Mouse (Mus musculus): ENCODE measurements around the gene Map3k9.

The Map3k9 gene

DNA sequence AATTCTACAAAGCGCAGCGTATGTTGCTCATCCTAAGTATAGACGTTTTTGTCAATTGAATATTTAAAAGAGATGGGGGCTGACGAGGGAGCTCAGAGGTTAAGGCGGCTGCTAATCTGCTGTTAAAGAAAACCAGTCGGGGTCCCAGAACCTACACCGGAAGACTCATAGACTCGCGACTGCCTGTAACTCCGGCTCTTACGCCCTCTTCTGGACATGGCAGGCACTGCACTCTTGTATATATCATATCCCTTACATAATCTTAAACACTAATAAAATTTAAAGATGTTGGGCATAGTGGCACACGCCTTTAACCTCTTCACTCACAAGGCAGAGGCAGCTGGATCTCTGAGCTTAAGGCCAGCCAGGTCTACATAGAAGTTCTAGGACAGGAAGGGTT, 6.3 kb upstream of the Map3k9 start:
- DNase-seq (ENCODE audit: low spot score in 2 of 2): no peak

GRCm38 (mm10) chr12:81783301-81783700, 2.3 kb upstream of the Map3k9 start:
- DNase-seq (ENCODE audit: low spot score in 2 of 2): no peak

DNA sequence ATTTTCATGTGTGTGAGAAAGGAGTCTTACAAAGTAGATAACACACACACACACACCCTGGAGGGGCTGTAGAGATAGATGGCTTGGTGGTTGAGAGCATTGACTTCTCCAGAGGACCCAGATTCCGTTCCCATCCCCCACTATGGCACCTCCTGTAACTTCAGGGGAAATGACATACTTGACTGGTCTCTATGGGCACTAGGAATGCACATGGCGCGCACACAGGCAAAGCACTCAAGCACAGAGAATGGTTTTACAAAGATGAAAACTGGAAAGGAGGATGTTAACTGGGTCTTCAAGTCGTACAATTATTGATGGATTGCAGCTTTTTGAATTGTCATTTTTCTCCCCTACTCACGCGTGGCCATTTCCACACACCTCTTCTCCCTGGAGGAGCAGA, 1.6 kb upstream of the Map3k9 start:
- DNase-seq (ENCODE audit: low spot score in 2 of 2): no peak

DNA sequence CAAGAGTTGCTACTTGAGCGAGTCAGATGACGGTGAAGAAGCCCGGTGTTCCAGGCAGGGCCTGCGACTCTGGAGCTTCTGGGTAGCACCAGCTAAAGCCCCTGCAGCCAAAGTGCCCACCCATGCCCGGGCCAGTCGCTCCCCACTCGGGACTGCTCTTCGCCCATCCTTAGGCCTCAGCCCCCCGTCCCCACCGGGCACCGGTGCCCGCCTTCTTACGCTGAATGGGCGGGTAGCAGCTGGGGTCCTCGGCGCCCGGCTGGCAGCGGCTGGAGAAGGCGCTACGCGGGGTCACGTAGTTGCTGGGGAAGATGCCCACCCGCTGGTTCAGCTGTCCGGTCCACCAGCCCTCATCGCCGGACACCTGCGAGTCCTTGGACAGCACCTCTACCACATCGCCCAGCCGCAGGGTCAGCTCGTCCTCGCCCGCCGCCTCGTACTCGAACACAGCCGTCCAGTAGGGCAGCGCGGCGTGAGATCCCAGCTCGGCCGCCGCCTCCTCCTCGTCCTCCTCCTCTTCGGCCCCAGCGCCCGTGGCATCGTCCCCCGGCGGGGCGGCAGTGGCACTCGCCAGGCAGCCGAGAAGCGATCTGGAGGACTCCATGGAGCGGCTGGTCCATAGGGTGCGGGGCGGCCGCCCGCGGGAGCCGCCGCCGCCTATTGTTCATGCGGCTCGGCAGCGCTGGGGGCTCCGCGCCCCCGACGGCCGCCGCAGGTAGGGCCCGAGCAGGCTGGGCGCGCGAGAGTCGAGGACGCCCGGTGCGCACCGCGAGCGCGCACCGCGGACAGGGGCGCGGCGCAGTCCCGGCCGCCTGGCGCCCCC, 493 bp downstream of the Map3k9 start:
- no peak for DNase-seq (ENCODE audit: low spot score in 2 of 2)

DNA sequence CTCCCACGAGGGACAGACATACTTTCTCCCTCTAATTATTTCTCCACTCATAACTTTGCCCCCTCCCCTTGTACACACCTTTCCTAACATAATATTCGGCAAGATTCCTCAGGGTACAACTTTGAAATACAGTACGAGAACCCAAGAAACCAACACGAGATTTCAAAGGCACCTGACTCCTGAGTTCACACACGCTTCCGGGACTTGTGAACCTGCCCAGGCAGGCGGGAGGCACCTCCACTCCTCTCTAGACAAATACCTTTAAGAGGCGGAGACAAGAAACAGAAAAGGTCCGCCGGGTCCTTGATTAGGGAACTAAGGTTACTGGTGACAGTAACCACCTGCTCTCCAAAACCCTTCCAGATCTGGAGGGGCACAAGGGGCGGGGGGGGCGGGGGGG, 1.1 kb downstream of the Map3k9 start:
- no peak for DNase-seq (ENCODE audit: low spot score in 2 of 2)

DNA sequence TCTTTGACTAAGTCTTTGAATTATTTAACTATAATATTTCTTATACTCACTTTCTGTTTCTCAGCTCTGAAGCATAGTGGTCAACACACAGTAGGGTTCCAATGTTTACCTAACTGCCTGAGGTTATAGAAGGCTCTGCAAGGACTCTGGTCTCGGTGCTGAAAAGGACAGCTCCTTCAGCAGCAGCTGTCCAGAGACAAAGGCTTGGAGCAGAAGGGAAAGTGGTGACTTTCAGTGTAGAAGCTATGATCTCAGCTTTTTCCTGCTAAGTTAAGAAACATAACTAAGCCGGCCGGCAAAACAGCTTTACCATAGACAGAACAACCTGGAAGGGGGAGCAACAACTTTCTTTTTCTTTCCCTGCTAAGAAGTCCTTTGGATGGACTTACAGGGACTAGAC, 4.8 kb downstream of the Map3k9 start:
- DNase-seq (ENCODE audit: low spot score in 2 of 2): no peak

- no peak for DNase-seq (ENCODE audit: low spot score in 2 of 2)
Measured at GRCm38 (mm10) chr12:81775641-81776040, 5.3 kb downstream of the Map3k9 start.

GRCm38 (mm10) chr12:81774186-81774585, 6.8 kb downstream of the Map3k9 start:
- DNase-seq (ENCODE audit: low spot score in 2 of 2): no peak

DNA sequence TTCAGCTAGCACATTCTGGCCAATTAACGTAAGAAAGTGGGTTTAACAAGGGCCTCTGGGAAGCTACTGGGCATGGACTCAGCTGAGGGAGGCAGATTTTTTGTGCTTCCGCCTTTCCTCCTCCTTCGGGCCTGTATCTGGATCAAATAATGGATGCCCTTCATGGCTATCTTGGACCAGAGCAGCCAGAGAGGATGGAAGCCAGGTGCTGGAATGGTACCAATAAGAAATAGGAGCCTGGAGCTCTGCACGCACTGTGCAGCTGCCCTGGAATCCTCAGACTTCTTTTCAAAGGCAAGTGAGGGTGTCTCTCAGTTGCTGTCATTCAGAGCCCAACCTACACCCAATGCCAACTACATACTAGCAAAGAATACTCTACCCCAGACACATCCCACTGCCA, 11.5 kb downstream of the Map3k9 start:
- no peak for DNase-seq (ENCODE audit: low spot score in 2 of 2)

GRCm38 (mm10) chr12:81765386-81765785, 15.6 kb downstream of the Map3k9 start:
- DNase-seq (ENCODE audit: low spot score in 2 of 2): no peak

DNA sequence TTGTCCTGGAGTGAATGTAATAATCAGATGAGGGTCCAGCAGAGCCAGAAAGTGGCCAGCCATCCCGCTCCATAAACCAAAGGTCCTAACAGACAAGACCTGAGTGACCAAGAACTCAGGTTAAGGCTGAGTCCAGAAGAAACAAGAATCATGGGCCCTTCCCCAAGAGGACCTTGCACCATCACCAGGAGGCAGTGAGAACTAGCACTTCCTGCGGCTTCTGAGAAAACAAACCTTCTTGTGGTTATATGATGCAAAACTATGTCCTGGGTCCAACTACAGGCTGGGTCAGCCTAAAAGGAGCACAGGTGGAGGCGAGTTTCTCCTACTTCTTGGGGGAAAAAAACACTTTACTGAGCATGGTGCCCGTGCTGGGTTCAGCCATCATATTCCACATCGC, 16.6 kb downstream of the Map3k9 start:
- no peak for DNase-seq (ENCODE audit: low spot score in 2 of 2)

- no peak for DNase-seq (ENCODE audit: low spot score in 2 of 2)
Measured at GRCm38 (mm10) chr12:81754651-81755050, 26.3 kb downstream of the Map3k9 start.

- DNase-seq (ENCODE audit: low spot score in 2 of 2): no peak
Measured at GRCm38 (mm10) chr12:81751116-81751515, 29.9 kb downstream of the Map3k9 start.

- no peak for DNase-seq (ENCODE audit: low spot score in 2 of 2)
Measured at GRCm38 (mm10) chr12:81748918-81749317, 32.1 kb downstream of the Map3k9 start.

DNA sequence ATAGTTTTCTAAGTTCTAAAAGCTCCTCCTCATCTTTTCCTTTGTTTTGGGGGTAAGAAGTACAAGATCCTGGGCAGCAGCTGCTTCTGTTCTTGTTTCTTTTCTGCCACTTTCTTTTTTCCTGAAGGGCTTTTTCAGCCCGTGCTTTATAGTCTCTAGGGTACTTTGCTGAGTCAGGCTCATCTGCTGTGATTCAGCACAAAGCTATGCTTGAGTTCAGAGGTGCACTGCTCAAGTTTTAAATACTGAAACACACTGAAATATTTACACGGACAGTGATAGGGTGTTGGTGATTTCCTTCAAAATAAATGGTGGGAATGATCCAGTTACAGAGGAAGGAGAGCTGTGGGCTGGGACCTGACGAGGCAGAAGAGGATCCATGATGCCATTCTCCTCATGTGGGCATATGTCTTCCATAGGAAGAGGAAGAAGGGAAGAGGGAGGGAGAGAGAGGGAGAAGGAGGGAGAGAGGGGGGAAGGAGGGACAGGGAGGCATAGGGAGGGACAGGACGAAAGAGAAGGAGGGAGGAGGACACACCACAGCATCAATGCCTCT, 32.9 kb downstream of the Map3k9 start:
- DNase-seq (ENCODE audit: low spot score in 2 of 2): no peak

DNA sequence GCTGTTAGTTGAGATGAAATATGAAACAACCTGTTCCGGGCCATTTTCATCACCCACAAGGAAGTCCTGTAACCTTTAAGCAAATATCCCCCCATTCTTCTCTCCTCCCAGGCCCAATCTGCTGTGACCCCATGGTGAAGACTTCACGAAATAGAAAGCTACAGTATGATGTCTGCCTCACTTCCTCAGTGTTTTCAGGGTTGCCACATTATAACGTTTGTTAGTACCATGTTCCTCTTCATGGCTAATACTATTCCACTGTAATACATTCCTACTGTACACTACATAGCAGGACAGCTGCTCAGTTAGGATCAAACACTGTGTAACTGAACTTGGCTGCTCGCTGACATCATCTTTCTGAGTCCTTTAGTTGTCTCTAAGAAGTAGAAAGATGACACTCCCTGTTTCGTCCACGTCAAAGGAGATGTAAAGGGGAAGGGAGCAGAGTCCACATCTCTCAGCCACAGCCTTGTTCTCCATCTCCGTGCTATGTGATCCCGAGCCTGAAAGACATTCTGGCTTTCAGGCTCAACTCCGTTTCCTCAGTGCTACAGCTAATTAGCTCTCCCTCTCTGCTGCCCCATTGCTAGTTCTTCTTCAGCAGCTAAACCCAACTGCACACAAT, 34.5 kb downstream of the Map3k9 start:
- DNase-seq (ENCODE audit: low spot score in 2 of 2): no peak

DNA sequence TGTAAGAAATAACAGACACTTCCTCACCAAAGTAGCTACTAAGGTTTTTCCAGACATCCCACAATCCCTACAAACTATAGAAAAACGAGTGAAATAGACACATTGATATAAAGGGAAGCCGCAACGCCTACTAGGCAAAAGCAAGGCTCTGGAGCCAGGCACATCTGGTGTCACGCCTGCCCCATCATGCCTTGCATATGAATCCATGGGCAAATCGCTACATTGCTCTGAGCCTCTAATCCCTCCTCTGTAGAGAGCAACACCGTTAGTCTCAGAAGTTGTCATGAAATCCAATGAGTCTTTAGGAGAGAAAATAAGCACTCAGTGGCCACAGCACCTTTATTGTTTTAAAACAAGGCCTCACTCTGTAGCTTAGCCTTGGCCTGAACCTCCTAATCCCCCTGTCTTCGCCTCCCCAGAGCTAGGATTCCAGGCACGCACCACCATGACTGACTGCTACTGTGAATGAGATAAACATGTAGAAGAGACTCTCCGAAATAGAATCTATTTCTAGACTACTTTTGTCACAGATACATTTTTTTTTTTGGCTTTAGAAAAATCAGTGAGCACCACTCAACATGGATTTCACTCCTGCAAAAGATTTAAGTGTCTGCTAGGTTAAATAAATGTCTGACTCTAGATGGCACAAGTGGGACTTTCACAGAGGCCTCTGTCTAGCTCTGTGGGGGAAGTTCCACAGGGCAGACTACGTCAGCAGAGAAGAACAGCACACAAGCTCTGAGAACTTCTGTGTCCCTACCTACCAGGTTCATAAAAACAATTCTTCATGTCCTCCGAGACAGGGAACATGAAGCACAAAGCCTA, 45.5 kb downstream of the Map3k9 start:
- DNase-seq (ENCODE audit: low spot score in 2 of 2): no peak

GRCm38 (mm10) chr12:81726246-81726822, 54.6 kb downstream of the Map3k9 start:
- DNase-seq (ENCODE audit: low spot score in 2 of 2): no peak

DNA sequence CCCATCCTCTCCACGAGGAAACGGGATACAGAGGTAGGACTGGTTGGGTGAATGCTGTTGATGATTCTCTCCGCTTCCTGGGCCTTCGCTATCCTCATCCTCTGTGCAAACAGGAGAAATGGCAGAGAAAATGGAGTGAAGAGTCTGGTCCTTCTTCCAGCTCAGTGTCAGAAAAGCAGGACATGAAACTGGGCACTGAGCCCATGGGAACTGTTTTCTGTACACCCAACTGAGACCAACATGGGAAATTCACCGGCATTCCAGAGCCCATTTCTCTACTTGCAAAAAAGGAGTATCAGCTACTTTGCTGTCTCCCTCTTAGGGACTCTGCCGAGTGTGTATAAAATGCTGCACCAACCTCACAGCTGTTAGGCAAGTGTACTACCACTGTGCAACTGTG, 56.2 kb downstream of the Map3k9 start:
- DNase-seq (ENCODE audit: low spot score in 2 of 2): no peak

GRCm38 (mm10) chr12:81723375-81723774, 57.6 kb downstream of the Map3k9 start:
- no peak for DNase-seq (ENCODE audit: low spot score in 2 of 2)

GRCm38 (mm10) chr12:81719715-81720114, 61.3 kb downstream of the Map3k9 start:
- no peak for DNase-seq (ENCODE audit: low spot score in 2 of 2)

DNA sequence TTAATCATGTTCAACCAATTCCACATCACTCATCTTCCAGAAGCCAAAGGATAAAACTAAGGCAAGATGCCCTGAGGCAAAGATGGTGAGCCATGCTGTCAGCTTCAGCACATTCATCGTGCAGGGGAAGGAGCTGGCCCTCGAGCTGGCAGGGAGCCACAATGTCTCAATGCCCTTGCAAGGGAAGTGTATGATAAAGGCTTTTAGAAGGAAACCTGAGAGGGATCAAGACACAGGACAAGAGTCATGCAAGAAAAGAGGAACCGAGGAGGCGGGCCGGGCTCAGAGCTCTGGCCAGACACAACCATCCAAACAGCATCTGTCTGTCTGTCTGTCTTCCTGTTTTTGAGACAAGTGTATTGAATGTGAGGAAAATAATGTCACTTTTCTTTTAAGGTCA, 61.8 kb downstream of the Map3k9 start:
- DNase-seq (ENCODE audit: low spot score in 2 of 2): peak in 1 of 2 experiments; percentile 47
